Mouse (Mus musculus) mesoderm, embryonic 11.5 days (tissue): ENCODE results near the gene Orm2.

Experiments
- DNase-seq: peaks from one replicate; pipeline ENCODE4 v3.0.0-alpha.2; 2012; ENCODE audit warnings: low read depth, low spot score

Orm2 gene

GRCm38 (mm10) chr4:63377483-63377882, 15.2 kb downstream of the Orm2 start:
- DNase-seq, result no peak

GRCm38 (mm10) chr4:63382676-63383369, 20.6 kb downstream of the Orm2 start:
- no peak for DNase-seq

- DNase-seq, result no peak
These were observed 21.2 kb downstream of the Orm2 start for GRCm38 (mm10) chr4:63383474-63383873.

DNA sequence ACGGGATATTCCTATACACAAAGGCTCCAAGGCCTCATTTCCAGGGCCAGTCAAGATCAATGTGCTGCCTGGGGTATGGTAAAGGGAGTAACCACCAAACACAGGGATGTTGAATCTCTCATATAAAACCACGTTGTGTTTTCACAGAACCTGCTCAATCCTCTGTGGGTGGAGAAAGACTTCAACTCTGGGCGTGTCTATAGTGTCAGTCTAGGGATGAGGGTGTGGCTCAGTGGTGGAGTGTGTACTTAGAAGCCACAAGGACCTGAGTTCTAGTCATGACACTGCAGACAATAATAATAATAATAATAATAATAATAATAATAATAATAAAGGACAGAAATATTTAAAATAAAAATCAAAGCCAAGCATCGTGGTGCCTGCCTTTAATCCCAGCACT, 22.0 kb downstream of the Orm2 start:
- no peak for DNase-seq

GRCm38 (mm10) chr4:63385253-63385652, 23.0 kb downstream of the Orm2 start:
- DNase-seq, result no peak

DNA sequence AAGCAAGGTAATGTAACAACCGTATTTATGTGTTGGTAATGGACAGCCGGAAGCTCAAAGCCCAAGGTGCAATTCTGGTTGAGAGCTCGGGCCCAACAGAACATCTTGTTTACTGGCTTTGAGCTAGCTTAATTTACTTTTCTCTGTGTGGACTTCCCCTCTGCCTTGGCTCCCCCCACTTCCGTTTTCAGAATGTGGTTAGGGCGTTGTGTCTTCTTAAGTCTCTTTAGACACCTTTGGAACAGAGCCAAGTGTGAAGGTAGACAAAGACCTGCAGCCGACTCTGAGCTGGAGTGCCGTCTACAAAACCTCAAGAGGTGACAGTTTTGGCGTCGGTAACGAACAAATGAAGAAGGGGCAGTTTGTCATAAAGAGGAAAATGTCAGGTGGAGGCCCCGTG, 23.5 kb downstream of the Orm2 start:
- no peak for DNase-seq

GRCm38 (mm10) chr4:63388029-63388428, 25.8 kb downstream of the Orm2 start:
- DNase-seq, result no peak

DNA sequence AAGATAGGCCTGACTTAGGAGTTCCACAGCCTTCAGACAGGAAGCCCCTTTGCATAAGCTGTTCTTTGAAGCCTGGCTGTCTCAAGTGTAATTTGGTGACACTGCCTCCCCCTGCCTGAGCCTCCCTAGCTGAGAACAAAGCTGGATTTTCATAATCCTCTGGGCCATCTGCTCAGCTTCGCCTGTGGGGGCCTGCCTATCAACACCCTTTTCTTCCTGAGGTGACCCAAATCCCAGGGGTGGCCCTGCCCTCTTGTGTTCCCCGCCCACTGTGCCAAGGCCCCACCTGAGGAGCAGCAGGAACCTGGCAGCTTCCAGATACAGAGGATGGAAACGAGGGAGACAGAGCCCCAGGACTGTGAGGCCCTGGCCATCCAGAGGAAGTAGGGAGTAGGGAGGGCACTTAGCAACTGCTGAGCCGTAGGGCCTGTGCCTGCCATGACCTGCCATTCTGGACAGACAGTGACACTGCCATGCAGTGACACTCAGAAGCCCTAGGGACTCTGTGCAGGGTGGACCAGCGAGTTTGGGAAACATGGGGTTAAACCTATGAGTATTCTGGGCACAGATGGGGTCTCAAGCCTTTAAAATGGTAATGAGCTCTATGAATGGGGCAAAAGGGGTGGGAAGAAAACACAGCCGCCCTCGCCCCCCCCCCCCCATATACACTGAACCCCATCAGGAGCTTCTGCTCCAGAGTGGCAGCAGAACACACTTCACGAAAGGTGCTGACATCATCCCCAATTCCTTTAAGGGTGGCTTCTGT, 27.1 kb downstream of the Orm2 start:
- DNase-seq, result no peak

- no peak for DNase-seq
These were observed 27.8 kb downstream of the Orm2 start for GRCm38 (mm10) chr4:63389887-63390528.

DNA sequence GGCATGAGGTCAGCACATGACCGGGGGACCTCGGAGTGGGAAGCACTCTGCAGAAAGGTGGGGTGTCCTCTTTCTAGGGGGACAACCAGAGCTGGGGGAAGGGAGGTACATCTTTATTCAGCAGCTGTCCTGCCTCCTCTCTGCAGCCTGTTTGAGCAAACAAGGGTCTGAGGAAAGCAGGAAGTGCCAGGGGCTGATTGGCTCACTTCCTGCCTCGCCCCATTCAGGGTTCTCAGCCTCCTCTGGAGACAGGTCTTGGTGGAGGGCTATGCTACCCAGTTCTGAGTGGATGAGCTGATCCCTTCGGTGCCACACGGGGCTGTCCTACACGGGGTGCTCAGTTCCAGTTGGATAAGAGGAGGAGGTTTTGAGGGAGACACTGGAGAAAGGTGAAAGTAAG, 29.1 kb downstream of the Orm2 start:
- DNase-seq, result no peak

GRCm38 (mm10) chr4:63397981-63398537, 35.8 kb downstream of the Orm2 start:
- no peak for DNase-seq

DNA sequence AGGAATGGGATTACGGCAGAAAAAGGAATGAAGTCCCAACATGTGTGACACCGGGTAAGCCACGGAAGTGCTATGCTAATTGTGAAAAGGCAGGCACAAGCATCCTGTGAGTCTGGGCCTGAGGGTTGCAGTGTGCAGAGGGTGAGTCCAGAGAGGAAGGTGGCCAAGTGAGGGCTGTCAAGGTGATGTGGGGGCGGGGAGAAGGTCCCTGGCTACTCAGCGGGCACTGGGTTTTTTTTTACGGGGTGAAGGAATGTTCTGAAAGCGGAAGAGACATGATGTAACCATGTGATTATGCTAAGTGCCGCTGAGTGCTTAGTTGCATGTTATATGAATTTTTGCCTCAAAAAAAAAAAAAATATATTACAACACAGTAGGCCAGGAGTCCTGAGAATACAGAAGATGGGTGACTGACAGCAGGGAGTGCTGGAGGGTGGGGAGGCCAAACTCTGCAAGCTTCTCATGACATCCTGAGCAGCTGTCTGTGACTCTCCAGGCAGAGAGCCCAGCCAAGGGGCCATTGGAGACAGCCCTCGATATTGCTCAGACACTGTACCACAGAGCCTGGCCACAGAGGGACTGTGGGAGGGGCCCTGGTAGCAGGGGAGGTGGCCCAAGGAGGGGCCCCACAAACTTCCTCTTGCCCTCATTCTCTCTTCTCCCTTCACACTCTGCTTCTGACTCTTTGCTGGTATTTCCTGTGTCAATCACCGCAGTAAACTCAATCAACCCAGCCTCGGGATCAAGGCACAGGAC, 36.8 kb downstream of the Orm2 start:
- DNase-seq, result no peak

GRCm38 (mm10) chr4:63399691-63400270, 37.5 kb downstream of the Orm2 start:
- DNase-seq, result no peak

DNA sequence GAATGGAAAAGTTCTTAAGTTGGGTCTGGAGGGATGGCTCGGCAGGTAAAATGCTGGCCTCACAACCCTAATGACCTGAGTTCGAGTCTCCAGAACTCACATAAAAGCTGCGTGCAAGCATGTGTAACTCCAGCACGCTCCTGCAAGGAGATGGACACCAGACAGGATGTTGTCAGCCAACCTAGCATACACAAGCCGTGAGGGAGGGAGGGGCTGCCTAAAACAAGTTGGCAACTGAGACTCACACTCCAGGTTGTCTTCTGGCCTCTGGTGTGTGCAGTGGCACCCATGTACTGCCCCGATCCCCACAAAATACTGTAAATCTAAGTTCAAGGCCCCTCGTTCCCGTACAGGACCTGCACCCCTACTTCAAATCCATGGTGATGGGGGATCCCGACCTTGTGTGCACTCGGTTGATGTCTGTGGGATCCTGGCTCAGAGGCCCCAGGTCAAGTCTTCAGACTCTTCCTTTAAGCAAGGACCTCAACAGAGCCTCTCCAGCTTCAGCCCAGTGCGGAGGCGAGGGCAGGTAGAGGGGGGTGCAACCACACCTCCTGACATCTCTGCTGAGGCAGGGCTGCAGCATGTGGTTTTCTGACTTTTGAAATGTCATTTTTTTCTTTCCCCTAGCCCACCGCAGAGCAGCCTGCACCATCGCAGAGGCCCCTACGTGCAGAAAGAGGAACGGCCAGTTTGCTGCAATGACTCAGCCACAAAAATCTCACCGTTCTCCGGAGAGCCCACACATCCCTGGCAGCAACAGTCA, 38.5 kb downstream of the Orm2 start:
- no peak for DNase-seq

DNA sequence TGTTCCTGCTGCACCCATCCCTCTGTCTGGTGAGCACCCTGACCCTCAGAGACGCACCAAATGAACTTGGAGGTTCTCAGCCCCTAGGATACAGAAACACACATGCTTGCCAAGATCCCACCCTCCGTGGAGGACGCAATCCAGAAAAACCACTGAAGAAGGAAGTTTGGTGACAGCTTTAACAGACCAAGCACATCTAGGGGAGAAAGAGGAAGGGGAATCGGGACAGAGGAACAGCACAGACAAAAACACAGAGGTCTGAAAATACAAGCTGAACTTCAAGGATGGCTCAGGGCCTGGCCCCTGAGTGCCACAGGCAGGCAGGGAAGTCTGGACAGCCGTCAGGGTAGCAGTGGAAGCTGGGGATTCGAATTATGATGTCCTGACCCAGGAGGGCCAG, 39.4 kb downstream of the Orm2 start:
- DNase-seq, result no peak

DNA sequence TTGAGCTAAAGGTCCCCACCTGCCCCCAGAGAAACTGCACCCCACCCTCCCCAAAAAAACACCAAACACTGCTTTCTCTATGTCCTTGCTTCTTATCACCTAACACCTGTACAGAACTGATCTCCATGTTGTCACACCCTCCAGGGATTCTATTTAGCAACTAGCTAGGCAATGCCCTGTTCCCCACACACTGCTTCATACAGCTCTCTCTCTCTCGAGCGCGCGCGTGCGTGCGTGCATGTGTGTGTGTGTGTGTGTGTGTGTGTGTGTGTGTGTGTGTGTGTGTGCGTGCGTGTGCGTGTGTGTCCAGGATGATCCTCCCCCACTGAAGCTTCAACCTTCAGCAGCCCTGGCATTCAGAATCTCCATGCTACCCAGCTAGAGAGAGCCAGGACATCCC, 39.8 kb downstream of the Orm2 start:
- DNase-seq, result no peak

DNA sequence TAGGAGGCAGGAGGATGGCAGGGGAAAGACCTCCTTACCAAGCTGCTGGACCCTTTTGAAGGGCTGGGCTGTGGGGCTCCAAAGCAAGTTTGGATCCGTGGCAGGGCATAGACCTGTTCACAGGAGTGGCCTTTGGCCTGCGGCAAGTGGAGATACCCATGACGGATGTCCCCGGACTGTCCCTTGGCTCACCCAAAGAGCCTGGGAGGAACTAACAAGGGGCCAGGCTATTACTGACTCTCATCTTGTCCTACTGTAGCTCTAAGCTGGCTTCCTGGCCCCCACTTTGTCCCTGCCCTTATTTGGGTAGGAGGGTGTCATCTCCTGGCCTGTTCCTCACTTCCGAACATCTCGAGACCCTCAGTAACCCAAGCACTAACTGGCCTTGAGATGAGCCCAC, 40.3 kb downstream of the Orm2 start:
- DNase-seq, result no peak

- DNase-seq, result peak; percentile 77
These were observed 41.1 kb downstream of the Orm2 start, which contains the start of gene Akna for GRCm38 (mm10) chr4:63403040-63403959. Gene Akna (minus strand): TSS chr4:63403354.

DNA sequence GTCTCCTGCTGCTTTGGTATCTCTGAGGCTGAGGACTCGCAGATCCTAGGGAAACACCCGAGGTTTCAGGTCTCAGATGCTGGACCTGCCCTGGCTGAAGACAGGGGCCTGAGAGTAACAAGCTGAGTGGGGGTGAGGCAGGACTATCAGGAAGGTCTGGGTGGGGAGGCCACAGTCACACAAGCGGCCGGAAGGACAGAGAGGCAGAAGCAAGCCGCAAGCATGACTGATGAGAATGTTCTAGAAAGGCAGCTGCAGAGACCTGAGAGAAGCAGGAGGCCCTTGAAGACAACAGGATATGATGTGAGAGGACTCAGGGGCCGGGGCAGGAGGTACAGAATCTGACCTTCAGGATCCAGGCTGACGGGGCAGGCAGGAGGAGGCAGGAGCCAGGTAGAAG, 42.0 kb downstream of the Orm2 start:
- no peak for DNase-seq
